Mouse (Mus musculus): ENCODE measurements at regions not wholly inside any gene's neighbourhood (a gene's known extent, or its start where the extent isn't known, plus 50 kb on each side); places are given as distances from the start of the nearest gene placed in this dataset.

GRCm38 (mm10) chr2:180395279-180396034 is 60.6 kb upstream of the Slco4a1 start:
- TF ChIP-seq GATA1 (IDR thresholded peaks at IDR 0.05; ENCODE audit: borderline replicate concordance, low read length) = no peak
- no peak for TF ChIP-seq FLI1 (IDR thresholded peaks at IDR 0.05; ENCODE audit: low read length)

Measured in megakaryocyte, embryonic 14.5 days (primary cell).